Mouse (Mus musculus) erythroid progenitor cell, adult 5-6 weeks (primary cell): ENCODE measurements around the gene Fbxo21. TPM values are rescaled to one million over a fixed set of nuclear protein-coding genes. Genes with fewer than 3 reads are reported as not detected.

Source experiments
- ATAC-seq: replicated peaks from 2 replicates; pipeline ENCODE4 v1.8.0; 2016; ENCODE audit warnings: moderate number of reproducible peaks, mild to moderate bottlenecking, moderate TSS enrichment, inconsistent platforms; ENCODE audit not compliant: poor library complexity, low FRiP score, severe bottlenecking
- total RNA-seq, 2 experiments: library from RNA; stranded (forward) in 1 of 2; stranded (reverse) in 1 of 2; fragments of 150-400 nt in 1 of 2; fragments of 186-747, 209-891 nt in 1 of 2; gene quantifications; 2 replicates each; pipeline versions ENCODE4 v1.2.3 to v1.2.4; 2015 to 2017; ENCODE audit warnings: low replicate concordance in 2 of 2

Fbxo21 gene
- total RNA-seq, 2 experiments from 2014 or later, result 6.3 to 21.4 TPM

- no peak for ATAC-seq
These were observed 38.5 kb downstream of the Fbxo21 start for GRCm38 (mm10) chr5:118015028-118015427.

GRCm38 (mm10) chr5:118015669-118016068, 39.1 kb downstream of the Fbxo21 start:
- no peak for ATAC-seq

- ATAC-seq, result no peak
These were observed 41.0 kb downstream of the Fbxo21 start for GRCm38 (mm10) chr5:118017527-118017926.

- no peak for ATAC-seq
These were observed 43.4 kb downstream of the Fbxo21 start for GRCm38 (mm10) chr5:118019905-118020304.

GRCm38 (mm10) chr5:118023053-118023452, 46.5 kb downstream of the Fbxo21 start:
- ATAC-seq, result no peak

- ATAC-seq, result no peak
These were observed 49.4 kb downstream of the Fbxo21 start for GRCm38 (mm10) chr5:118025880-118026279.

GRCm38 (mm10) chr5:118026343-118026742, 49.8 kb downstream of the Fbxo21 start:
- no peak for ATAC-seq

- ATAC-seq, result no peak
These were observed 50.7 kb downstream of the Fbxo21 start for GRCm38 (mm10) chr5:118027101-118027697.

GRCm38 (mm10) chr5:118027698-118028190, 51.2 kb downstream of the Fbxo21 start, which contains the start of gene Tesc:
Gene Tesc, plus strand, starts transcription at chr5:118027743.
- no peak for ATAC-seq

GRCm38 (mm10) chr5:118028191-118029034, 51.9 kb downstream of the Fbxo21 start:
- no peak for ATAC-seq

- ATAC-seq, result no peak
These were observed 52.5 kb downstream of the Fbxo21 start for GRCm38 (mm10) chr5:118029035-118029408.

GRCm38 (mm10) chr5:118029420-118029819, 52.9 kb downstream of the Fbxo21 start:
- ATAC-seq, result no peak

GRCm38 (mm10) chr5:118030022-118030675, 53.6 kb downstream of the Fbxo21 start:
- no peak for ATAC-seq

- ATAC-seq, result no peak
These were observed 54.5 kb downstream of the Fbxo21 start for GRCm38 (mm10) chr5:118031059-118031458.

- no peak for ATAC-seq
These were observed 55.0 kb downstream of the Fbxo21 start for GRCm38 (mm10) chr5:118031508-118031907.

- ATAC-seq, result no peak
These were observed 56.8 kb downstream of the Fbxo21 start for GRCm38 (mm10) chr5:118033328-118033727.

GRCm38 (mm10) chr5:118033740-118034139, 57.2 kb downstream of the Fbxo21 start:
- no peak for ATAC-seq

- no peak for ATAC-seq
These were observed 58.1 kb downstream of the Fbxo21 start for GRCm38 (mm10) chr5:118034632-118035031.

GRCm38 (mm10) chr5:118035786-118036185, 59.3 kb downstream of the Fbxo21 start:
- no peak for ATAC-seq
